Mouse (Mus musculus) midbrain, embryonic 11.5 days (tissue): ENCODE results near the gene Gal3st1. TPM values are rescaled to one million over a fixed set of nuclear protein-coding genes. Genes with fewer than 3 reads are reported as not detected.

Experiments used
- ATAC-seq: fragments of 200-750 bp; cut with Nextera tagmentation; 2 replicates; pipeline ENCODE4 v1.8.0; 2017; ENCODE audit warnings: moderate TSS enrichment, moderate library complexity; ENCODE audit not compliant: low FRiP score
- DNase-seq: peaks from one replicate; pipeline ENCODE4 v3.0.0; 2015; ENCODE audit warnings: low spot score; ENCODE audit errors: missing footprints
- H3K27ac ChIP-seq: fragments of 300-500 bp; sonication (generic); 2 replicates; pipeline ENCODE4 v1.5.1; 2014; ENCODE audit warnings: low read depth, low read length
- H3K27me3 ChIP-seq: fragments of 300-500 bp; sonication (generic); 2 replicates; pipeline ENCODE4 v1.6.1; 2014; ENCODE audit warnings: mild to moderate bottlenecking, low read length, moderate library complexity, mixed read lengths; ENCODE audit not compliant: control insufficient read depth, insufficient read depth
- H3K36me3 ChIP-seq: fragments of 300-500 bp; sonication (generic); 2 replicates; pipeline ENCODE4 v1.6.1; 2014; ENCODE audit warnings: mild to moderate bottlenecking, low read length, moderate library complexity, mixed read lengths; ENCODE audit not compliant: control insufficient read depth, insufficient read depth
- H3K4me1 ChIP-seq: fragments of 300-500 bp; sonication (generic); 2 replicates; pipeline ENCODE4 v1.6.1; 2014; ENCODE audit warnings: low read length; ENCODE audit not compliant: control insufficient read depth, insufficient read depth
- H3K4me2 ChIP-seq: fragments of 300-500 bp; sonication (generic); 2 replicates; pipeline ENCODE4 v1.6.1; 2014; ENCODE audit warnings: mild to moderate bottlenecking, moderate library complexity
- H3K4me3 ChIP-seq: fragments of 300-500 bp; sonication (generic); 2 replicates; pipeline ENCODE4 v1.5.1; 2014; ENCODE audit warnings: low read depth, low read length
- H3K9ac ChIP-seq: fragments of 300-500 bp; sonication (generic); 2 replicates; pipeline ENCODE4 v1.6.1; 2014; ENCODE audit warnings: low read length
- H3K9me3 ChIP-seq: fragments of 300-500 bp; sonication (generic); 2 replicates; pipeline ENCODE4 v1.6.1; 2016; ENCODE audit warnings: low read length; ENCODE audit not compliant: control insufficient read depth
- WGBS: fragments of 180-500 bp; shearing (Covaris S2); extraction: QIAGEN DNeasy Blood & Tissue Kit; methylation state at CpG from one replicate; pipeline ENCODE4 v1.1.7; 2014; 5-methylcytosine and 5-hydroxymethylcytosine counted together
- polyA plus RNA-seq: library from polyadenylated mRNA; unstranded; fragments of >200 nt; fragmentation: Nextera tagmentation; extraction: Ambion mirVana; gene quantifications from 2 replicates; pipeline ENCODE4 v1.2.1, GENCODE M21; 2014

Gene Gal3st1
- polyA plus RNA-seq, 1 experiment from 2014 or later = not detected

GRCm38 (mm10) chr11:4035116-4035892 lies 51.9 kb downstream of the Gal3st1 start:
- H3K9ac ChIP-seq = no peak overlapping the region
- H3K4me3 ChIP-seq = no peak overlapping the region
- DNase-seq (no peak), ATAC-seq (no peak)
- H3K9me3 ChIP-seq = no peaks in the 10 kb centered on the region
- 67% methylated on average over 18 of the region's 18 CpGs for WGBS
- H3K36me3 ChIP-seq = no peaks in the 10 kb centered on the region
- no peak overlapping the region for H3K27ac ChIP-seq
- H3K4me2 ChIP-seq = no peak overlapping the region
- no peaks in the 10 kb centered on the region for H3K27me3 ChIP-seq
- H3K4me1 ChIP-seq = no peaks in the 10 kb centered on the region

GRCm38 (mm10) chr11:4035916-4036315 lies 52.5 kb downstream of the Gal3st1 start:
- no peak overlapping the region for H3K9ac ChIP-seq

GRCm38 (mm10) chr11:4036365-4037084 lies 53.1 kb downstream of the Gal3st1 start:
- WGBS = 77% methylated on average over 9 of the region's 9 CpGs
- Histone ChIP-seq H3K9me3 (no peaks in the 10 kb centered on the region), H3K9ac (no peak overlapping the region), H3K4me3 (no peak overlapping the region), H3K4me1 (no peaks in the 10 kb centered on the region), H3K27ac (no peak overlapping the region), H3K4me2 (no peak overlapping the region), H3K36me3 (no peaks in the 10 kb centered on the region), H3K27me3 (no peaks in the 10 kb centered on the region)
- ATAC-seq (no peak), DNase-seq (no peak)

More at GRCm38 (mm10) chr11:4035916-4036315, 52.5 kb downstream of the Gal3st1 start:
- H3K4me1 ChIP-seq = no peaks in the 10 kb centered on the region
- no peaks in the 10 kb centered on the region for H3K27me3 ChIP-seq
- WGBS = 90% methylated on average over 6 of the region's 6 CpGs
- no peak overlapping the region for H3K27ac ChIP-seq
- no peak for ATAC-seq
- H3K4me3 ChIP-seq = no peak overlapping the region
- no peaks in the 10 kb centered on the region for H3K9me3 ChIP-seq
- DNase-seq = no peak
- H3K36me3 ChIP-seq = no peaks in the 10 kb centered on the region
- H3K4me2 ChIP-seq = no peak overlapping the region

GRCm38 (mm10) chr11:4039951-4040350 lies 56.5 kb downstream of the Gal3st1 start:
- WGBS = 91% methylated on average over 4 of the region's 4 CpGs
- no peak for DNase-seq
- H3K4me3 ChIP-seq = no peak overlapping the region

GRCm38 (mm10) chr11:4041123-4041625 lies 57.7 kb downstream of the Gal3st1 start:
- no peak for ATAC-seq
- H3K4me1 ChIP-seq = no peaks in the 10 kb centered on the region
- no peaks in the 10 kb centered on the region for H3K9me3 ChIP-seq
- no peak for DNase-seq
- WGBS = 82% methylated on average over 6 of the region's 6 CpGs
- no peaks in the 10 kb centered on the region for H3K36me3 ChIP-seq
- H3K27ac ChIP-seq = no peak overlapping the region
- H3K9ac ChIP-seq = no peak overlapping the region
- H3K4me2 ChIP-seq = no peak overlapping the region
- H3K27me3 ChIP-seq = no peaks in the 10 kb centered on the region
- H3K4me3 ChIP-seq = no peak overlapping the region

More at GRCm38 (mm10) chr11:4039951-4040350, 56.5 kb downstream of the Gal3st1 start:
- ATAC-seq = no peak
- Histone ChIP-seq H3K36me3 (no peaks in the 10 kb centered on the region), H3K4me2 (no peak overlapping the region), H3K9ac (no peak overlapping the region), H3K4me1 (no peaks in the 10 kb centered on the region), H3K27me3 (no peaks in the 10 kb centered on the region), H3K27ac (no peak overlapping the region), H3K9me3 (no peaks in the 10 kb centered on the region)

- Histone ChIP-seq H3K36me3 (no peaks in the 10 kb centered on the region), H3K4me1 (no peaks in the 10 kb centered on the region), H3K27me3 (no peaks in the 10 kb centered on the region), H3K27ac (no peak overlapping the region), H3K9me3 (no peaks in the 10 kb centered on the region), H3K4me3 (no peak overlapping the region), H3K4me2 (no peak overlapping the region), H3K9ac (no peak overlapping the region)
- 87% methylated on average over 7 of the region's 7 CpGs for WGBS
- DNase-seq (no peak), ATAC-seq (no peak)
Observed at GRCm38 (mm10) chr11:4043081-4043480, 59.6 kb downstream of the Gal3st1 start.

- Histone ChIP-seq H3K4me3 (no peak overlapping the region), H3K36me3 (no peaks in the 10 kb centered on the region), H3K4me1 (no peaks in the 10 kb centered on the region), H3K27me3 (no peaks in the 10 kb centered on the region), H3K27ac (no peak overlapping the region), H3K9me3 (no peaks in the 10 kb centered on the region), H3K9ac (no peak overlapping the region), H3K4me2 (no peak overlapping the region)
- DNase-seq (no peak), ATAC-seq (no peak)
- WGBS = 72% methylated on average over 5 of the region's 5 CpGs
Observed at GRCm38 (mm10) chr11:4046526-4046925, 63.1 kb downstream of the Gal3st1 start.

- no peaks in the 10 kb centered on the region for H3K27me3 ChIP-seq
- no peaks in the 10 kb centered on the region for H3K36me3 ChIP-seq
- H3K27ac ChIP-seq = no peak overlapping the region
- H3K4me1 ChIP-seq = no peaks in the 10 kb centered on the region
- 92% methylated on average over 2 of the region's 2 CpGs for WGBS
- no peak for DNase-seq
- no peak overlapping the region for H3K4me2 ChIP-seq
- H3K9me3 ChIP-seq = no peaks in the 10 kb centered on the region
- H3K9ac ChIP-seq = no peak overlapping the region
- no peak for ATAC-seq
- H3K4me3 ChIP-seq = no peak overlapping the region
Observed at GRCm38 (mm10) chr11:4047766-4048165, 64.3 kb downstream of the Gal3st1 start.

- Histone ChIP-seq H3K4me1 (no peaks in the 10 kb centered on the region), H3K9me3 (no peaks in the 10 kb centered on the region), H3K4me3 (no peak overlapping the region), H3K36me3 (no peaks in the 10 kb centered on the region), H3K27ac (no peak overlapping the region), H3K9ac (no peak overlapping the region), H3K27me3 (no peaks in the 10 kb centered on the region), H3K4me2 (no peak overlapping the region)
- DNase-seq (no peak), ATAC-seq (no peak)
- WGBS = 86% methylated on average over 6 of the region's 6 CpGs
Observed at GRCm38 (mm10) chr11:4048438-4048837, 65.0 kb downstream of the Gal3st1 start.
